Mouse (Mus musculus): ENCODE data around the gene Atrnl1. TPM values are rescaled to one million over a fixed set of nuclear protein-coding genes. Genes with fewer than 3 reads are reported as not detected.
A peak's percentile ranks its signal among the peaks of the same experiment; 100 is the strongest.
"Not testable (repeated sequence)": the region's sequence is repeated elsewhere in the genome, so short reads cannot be mapped to it uniquely, and the experiment has no call there.

Atrnl1 gene
- total RNA-seq, 2 experiments from 2014 or later = 99.0 to 112 TPM

DNA sequence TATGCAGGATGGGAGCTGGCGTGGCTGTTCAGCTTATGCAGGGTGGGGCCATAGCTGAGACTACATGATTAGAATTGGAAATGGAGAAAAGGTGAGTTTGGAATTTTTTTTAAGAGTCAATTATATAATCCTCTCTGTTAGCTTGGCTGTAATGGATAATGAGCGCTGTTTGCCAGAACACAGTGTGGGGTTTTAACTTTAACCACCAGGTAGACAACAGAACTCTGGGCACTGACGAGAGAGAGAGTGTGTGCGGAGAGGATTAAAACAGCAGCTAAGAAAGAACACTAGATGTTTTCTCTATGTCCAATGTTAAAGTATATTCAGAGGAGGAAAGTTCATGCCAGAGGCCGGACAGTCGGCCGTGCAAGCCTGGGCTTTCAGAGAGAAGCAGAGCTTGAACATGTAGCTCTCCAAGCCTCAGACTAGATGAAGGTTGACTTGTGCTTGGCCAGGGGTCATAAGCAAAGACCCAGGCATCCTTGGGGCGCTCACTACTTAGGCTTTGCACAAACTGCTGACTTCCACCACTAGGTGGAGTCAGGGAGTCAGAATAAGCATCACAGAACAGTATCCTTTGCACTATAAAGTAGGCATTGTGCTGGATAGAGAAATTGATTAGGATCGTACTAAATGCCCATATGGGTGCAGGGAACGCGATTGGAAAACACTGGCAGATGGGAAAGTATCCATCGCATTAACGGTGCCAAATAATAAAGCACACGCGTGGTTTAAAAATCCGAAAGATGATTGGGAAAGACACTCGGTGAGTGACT is 205.6 kb downstream of the Atrnl1 start:
- peak; percentile 49 to 50 for DNase-seq (ENCODE audit: low spot score in 2 of 2)

DNA sequence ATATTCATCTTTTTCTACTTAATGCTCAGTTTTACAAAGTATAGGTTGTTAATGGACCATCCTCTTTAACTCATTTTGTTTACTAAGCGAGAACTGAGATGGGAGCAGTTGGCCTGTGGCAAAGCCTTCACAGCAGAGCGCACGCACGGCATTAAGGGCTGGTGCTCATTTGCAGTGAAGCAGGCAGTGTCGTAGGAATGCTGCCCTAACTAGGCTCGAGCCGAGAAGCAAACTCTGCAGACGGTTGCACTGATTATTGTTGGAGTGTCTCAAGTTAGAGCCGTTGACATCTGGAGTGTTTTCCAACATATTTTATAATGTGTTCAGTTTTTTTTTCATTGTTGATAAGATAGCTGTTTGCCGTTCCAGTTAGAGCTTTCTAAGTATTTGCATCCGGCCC is 206.9 kb downstream of the Atrnl1 start:
- no peak for DNase-seq (ENCODE audit: low spot score in 2 of 2)

DNA sequence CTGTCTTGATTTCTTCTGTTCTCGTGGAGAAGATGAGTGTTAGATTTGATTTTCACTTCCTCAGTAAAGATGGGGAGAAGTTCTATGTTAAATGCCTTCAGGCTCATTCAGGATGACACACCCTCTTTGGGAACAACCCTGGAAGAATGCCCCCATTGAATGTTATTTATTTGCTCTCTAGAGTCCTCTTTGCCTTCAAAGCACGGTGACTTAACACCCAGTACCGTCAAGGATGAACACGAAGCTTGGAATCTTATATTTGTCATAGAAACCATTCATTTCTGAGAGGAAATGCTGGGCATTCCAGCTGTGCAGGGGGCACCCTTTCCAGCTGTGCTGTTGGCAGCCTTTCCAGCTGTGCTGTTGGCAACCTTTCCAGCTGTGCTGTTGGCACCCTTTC is 212.6 kb downstream of the Atrnl1 start:
- DNase-seq (ENCODE audit: low spot score in 2 of 2) = no peak

DNA sequence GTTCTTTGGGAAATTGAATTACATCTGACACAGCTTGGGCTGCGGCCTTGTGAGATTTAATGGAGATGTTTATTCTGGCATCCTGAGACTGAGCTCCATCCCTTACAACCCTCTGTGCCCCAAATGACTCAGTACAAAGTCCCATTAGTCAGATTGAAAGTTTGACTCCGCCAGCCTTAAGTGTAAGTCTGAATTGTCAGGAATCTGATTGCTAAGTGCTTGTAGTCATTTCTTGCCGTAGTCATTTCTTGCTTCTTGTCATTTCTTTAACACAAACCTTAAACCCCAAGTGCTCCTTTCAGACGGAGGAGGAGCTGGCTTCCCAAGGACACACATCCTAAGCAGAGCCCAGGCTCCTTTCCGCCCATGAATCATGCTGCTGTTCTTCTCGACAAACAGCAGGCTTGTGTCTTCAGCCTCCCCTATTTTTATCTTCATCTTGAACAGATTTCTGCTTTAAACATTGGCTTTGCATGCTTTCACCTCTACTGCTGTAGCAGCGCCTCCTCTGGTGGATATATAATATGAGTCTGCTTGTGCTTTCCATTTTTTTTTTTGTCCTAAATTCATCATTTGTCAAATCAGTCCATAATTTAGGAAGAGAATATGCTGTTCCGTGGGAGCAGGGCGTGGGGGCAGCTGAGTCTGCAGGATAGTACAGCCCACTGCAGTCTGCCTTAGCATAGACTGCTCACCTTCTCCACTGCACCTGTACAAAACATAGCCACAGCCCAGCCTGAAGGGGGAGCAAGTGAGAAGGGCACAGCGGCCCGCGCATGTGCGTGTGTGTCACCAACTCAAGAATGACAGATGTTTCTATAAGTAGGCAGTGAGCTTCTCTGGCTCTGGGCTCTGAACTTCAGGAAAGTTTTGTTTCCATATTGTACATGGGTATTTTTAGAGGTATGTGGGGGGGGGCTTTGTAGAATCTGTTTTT is 214.7 kb downstream of the Atrnl1 start:
- DNase-seq (ENCODE audit: low spot score in 2 of 2) = peak in 1 of 2 experiments; percentile 42

DNA sequence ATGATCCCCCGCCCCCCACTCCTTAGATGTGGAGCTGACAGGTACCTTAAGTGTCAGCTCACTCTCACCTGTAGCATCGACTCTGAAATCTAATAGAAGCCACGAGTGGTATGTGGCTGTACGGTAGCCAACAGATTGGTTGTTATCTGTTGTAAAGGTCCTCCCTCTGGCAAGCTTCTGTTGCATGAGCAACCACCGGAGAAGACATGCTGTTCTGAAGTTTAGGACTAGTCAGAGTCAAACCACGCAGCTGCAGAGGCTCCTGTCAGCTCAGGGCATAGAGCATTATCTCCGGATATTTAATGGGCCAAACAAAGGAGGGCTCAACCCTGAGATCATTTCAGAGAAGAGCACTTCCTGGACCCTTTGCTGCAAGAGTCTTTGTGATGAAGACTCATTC is 222.2 kb downstream of the Atrnl1 start:
- DNase-seq (ENCODE audit: low spot score in 2 of 2) = no peak

DNA sequence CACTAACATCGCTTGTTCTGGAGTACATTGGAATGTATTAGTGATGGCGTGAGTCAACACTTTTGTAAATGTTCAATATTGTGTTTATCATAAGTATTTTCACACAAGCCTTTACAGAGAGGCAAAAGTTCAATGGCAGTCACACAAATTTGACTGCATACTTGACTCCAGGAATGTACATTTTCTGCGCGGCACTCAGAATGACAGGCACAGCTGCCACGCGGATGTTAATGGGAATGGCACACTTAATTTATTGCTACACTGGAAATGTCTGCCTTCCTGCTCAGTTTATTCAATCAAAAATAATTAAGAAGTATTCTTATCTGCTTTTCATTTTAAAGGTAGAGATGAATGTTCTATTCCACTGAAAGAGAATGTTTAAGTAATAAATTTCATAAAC is 227.0 kb downstream of the Atrnl1 start:
- DNase-seq (ENCODE audit: low spot score in 2 of 2) = no peak

DNA sequence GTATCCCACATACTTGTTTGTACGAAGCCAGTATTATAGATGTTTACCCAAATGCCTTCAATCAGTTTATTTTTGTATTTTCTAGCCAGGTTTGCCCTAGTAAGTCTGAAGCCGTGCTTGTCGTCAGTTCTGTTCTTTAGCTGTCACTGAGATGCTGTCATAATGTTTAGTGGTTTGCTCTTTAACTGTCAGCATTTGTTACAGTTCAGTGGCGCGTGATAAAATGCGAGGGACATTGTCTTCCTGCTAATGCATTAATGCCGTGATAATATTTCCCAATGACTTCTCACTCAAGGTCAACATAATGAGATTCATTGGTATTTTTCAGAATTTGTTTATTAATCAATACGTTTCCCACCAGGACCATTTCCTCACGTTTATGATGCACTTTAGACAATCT is 227.7 kb downstream of the Atrnl1 start:
- no peak for DNase-seq (ENCODE audit: low spot score in 2 of 2)

DNA sequence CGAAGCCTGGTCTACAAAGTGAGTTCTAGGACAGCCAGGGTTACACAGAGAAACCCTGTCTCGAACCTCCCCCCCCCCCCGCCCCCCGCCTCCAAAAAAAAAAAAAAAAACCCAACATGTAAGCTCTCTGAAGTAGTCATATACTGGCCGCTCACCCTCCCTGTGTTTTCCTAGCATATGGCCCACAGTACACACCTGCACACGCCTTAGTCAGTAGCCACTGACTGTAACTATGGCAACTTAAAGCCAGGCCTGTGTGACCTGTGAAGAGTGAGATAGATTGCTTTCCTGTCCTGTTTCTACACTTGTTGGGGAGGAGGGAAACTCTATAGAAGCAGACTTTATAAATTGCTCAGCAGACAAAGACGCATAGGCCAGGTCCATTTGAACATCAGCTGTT is 239.1 kb downstream of the Atrnl1 start:
- no peak for DNase-seq (ENCODE audit: low spot score in 2 of 2)

DNA sequence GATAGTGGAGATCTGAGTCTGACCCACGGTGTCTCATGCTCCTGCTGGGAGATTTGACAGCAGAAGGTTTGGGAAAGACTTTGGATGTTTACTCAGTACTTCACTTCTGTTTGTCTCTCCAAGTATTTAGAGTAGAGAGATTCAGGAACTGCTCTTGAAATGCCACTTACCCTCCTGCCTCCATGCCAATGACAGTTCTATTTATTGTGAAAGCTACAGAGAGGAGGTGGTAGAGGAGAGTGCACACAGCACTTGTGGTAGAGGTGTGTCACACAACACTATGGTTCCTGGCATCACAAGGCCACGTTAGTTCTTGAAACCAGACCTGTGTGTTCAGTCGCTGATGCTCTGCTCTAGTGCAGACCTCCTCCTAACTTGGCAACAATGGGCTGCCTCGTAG is 257.5 kb downstream of the Atrnl1 start:
- DNase-seq (ENCODE audit: low spot score in 2 of 2) = no peak

DNA sequence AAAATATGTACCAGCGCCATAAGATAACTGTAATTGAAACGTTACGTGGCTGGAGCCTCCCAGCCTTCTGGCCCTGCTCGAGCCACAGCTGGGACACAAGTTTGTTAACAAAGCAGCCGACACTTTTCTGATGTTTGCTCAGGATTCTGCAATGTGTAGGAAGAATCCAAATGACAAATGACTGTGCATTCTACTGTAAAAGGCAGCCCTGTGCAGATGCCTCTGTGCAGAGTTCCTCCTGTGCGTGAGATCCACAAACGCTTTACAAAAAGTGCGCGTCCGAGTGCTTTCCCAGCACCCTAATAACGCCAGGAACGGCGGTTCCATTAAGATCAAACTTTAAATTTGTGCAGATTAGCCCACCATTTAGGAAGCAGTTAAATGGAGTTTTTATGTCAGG is 260.0 kb downstream of the Atrnl1 start:
- DNase-seq (ENCODE audit: low spot score in 2 of 2) = no peak

DNA sequence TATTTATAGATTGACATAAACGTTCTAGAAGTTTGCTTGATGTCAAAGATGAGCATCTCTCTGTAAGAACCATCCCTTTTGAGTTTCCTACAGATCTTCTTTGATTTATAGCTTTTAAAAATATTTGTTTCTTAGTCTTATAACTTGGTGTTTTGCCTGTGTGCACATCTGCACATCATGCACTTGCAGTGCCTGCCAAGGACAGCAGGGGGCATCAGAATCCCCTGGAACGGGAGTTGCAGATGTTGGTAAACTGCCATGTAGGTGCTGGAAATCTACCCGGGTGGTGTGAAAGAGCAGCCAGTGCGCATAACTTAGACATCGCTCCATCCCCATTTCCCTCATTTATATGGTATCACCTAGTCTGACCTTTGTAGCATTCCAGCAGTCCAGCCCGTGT is 265.2 kb downstream of the Atrnl1 start:
- no peak for DNase-seq (ENCODE audit: low spot score in 2 of 2)

DNA sequence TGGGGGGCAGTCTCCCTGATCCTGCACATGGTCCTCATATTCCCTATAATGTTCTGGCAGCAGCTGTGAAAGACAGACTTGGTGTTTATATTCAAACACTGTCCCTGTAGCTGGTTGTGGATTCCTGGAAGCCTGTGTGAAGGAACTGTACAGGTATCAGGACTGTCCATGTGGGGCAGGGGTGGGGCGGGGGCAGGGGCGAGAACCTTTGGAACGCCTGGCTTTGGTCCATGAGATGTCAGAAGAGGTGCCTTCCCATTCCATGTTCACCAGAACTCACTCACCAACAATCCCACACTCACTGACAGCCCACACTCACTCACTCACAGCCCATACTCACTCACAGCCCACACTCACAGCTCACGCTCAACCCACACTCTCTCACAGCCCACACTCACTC is 266.5 kb downstream of the Atrnl1 start:
- no peak for DNase-seq (ENCODE audit: low spot score in 2 of 2)

DNA sequence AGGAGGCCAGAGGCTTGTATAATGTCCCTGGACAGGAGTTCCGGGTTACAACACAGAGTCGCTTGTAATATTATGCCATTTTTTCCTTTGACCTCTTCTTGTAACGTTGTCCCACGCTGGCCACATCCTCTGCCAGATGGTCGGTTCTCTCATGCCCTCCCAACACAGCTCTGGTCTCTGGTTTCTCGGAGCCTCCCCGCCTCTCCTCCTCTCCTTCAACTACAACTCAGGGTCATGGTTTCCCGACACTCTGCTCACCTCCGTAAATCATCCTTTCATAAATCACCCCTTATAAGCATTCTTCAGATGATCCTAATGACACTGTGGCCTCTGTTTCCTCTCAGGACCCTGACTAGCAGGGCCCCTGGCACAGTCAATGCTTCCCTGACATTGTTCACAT is 267.7 kb downstream of the Atrnl1 start:
- DNase-seq (ENCODE audit: low spot score in 2 of 2) = no peak

DNA sequence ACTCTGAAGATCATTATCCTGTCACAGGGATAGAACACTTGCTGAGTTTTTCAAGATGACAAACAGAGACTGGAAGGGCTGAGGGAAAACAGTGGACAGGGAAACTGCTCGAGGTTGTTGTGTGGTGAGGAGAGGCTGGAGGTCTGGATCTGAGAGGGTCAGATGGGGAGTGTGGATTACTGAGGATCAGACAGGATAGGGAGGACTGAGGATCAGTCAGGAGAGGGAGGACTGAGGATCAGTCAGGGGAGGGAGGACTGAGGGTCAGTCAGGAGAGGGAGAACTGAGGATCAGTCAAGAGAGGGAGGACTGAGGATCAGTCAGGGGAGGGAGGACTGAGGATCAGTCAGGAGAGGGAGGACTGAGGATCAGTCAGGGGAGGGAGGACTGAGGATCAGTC is 269.0 kb downstream of the Atrnl1 start:
- not testable (repeated sequence) for DNase-seq (ENCODE audit: low spot score in 2 of 2)

DNA sequence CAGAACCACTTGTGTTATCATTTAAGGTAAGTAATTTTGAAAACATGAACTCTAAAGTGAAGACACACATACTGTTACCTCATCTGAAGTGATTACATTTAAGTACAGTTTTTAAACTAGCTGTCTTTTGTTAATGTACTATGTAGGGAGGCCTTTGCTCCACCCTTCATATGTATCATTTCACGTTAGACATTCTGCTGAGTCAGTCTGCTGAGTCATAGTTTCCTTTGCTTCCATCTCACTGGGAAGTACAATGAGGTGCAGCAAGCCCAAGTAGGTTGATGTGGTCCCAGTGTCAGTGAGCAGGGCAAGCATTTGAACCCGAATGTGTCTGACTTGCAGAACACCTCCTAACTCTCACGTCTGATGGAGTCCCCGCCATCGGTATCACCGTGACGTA is 271.1 kb downstream of the Atrnl1 start:
- no peak for DNase-seq (ENCODE audit: low spot score in 2 of 2)

DNA sequence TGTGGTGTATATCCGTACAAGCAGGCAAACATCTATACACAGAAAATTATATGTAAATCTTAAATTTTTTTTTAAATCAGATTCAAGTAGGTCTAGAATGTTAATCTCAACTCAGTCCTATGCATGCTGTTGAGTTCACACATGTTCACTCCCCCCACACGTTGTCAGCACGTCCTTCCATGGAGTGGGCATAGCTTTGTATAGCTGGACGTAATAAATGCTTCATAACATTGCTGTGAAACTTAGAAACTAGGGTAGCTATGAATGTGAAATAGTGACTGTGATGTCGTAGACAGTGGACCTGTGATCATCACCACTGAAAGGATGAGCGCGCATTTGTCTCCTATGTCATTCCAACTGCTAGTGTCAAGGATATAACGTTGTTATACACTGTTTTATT is 278.0 kb downstream of the Atrnl1 start:
- DNase-seq (ENCODE audit: low spot score in 2 of 2) = no peak

DNA sequence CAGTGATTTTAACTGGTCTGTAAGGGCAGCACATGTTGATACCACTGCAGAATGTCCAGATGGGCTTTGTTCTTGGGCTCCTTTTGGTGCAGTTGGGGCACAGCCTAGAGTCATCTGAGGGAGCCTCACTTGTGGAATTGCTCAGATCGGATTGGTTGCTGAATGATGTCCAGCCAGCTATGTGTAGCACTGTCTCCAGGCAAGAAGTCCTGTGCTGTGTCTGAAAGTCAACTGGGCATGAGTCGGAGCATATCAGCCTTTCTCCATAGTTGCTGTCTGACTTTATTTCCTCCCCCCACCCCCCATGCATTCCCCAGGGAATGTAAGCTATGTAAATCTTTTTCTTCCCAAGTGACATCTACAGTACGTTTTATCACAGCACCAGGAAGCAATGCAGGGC is 278.9 kb downstream of the Atrnl1 start:
- DNase-seq (ENCODE audit: low spot score in 2 of 2) = no peak

DNA sequence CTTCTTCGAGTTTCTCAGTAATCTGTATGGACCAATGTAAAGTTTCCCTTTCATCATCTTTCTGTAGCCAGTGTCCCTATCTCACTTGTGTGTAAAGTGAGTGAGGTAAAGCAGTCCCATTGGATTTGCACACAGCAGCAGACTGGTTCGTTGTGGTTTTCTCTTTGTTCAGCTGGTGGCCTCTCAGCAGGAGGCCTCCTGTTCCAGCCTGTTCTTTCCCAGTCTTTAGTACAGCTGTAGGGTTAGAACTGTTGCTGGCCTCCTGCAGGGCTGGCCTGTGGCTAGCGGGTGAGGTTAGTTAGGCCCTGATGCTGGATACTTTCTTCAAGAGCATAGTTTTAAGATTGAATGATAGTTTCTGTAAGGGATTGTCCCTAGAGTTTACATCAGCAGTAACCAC is 280.1 kb downstream of the Atrnl1 start:
- no peak for DNase-seq (ENCODE audit: low spot score in 2 of 2)

DNA sequence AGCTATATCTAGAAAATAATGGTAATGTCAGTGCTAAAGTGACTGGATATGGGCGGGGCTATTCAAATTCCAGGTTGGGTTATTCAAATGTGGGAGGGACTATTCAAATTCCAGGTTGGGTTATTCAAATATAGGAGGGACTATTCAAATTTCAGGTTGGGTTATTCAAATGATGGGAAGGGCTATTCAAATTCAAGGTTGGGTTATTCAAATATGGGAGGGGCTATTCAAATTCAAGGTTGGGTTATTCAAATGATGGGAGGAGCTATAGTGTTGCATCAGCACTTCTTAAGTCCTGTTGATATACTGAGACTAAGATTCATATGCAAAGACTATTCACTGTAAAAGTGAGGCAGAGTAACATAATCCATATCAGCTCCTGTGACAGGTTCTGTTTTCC is 283.4 kb downstream of the Atrnl1 start:
- no peak for DNase-seq (ENCODE audit: low spot score in 2 of 2)

DNA sequence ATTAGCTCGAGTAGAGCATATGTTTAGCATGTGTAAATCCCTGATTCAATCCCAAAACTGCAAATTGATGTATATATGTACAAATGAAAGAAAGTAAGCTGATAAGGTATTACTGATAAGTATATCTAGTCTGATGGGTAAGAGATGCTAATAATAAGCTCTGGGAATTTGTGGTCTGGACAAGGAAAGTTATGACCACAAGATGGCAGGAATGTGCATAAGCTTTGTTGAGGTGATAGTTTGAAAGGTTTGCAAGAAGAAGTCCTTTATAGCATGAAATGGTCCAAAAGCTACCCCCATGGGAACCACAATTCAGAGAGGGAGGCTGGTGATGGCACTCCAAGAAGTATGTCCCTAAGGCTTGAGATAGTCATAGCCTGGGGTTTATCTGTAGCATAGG is 289.2 kb downstream of the Atrnl1 start:
- DNase-seq (ENCODE audit: low spot score in 2 of 2) = no peak

DNA sequence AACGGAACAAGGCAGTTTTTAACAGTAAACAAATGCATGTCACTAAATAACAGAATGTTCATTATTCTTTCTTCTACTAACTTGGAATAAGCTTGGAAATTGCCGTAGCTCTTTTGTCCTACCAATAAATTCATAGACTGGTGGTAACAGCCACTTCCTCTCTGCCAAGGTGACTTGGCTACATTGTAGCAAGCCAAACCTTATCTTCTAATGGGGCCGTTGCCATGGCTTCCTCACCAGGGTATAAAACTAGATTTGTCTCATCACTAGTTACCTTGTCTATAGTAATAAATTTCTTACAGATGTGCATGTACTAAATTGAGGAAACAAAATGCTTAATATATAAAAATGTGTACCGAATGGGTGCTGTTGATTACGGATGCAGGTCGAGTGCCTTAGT is 298.6 kb downstream of the Atrnl1 start:
- DNase-seq (ENCODE audit: low spot score in 2 of 2) = no peak

DNA sequence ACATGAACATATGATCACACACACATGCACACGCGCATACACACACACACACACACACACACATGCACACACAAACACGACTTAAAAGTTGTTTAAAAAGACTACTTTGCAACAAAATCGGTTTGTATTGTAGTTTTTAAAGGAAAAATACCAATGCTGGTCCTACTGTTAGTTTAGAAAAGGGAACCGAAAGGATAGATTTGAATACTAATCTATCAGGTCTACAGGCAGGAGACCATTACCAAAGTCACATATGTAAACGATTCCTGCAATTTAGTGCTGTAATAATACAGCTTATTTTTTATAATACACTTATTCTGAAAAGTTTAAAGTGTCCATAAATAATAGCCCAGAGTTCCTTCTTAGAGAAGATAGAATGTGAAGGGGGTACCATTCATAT is 299.8 kb downstream of the Atrnl1 start:
- no peak for DNase-seq (ENCODE audit: low spot score in 2 of 2)

DNA sequence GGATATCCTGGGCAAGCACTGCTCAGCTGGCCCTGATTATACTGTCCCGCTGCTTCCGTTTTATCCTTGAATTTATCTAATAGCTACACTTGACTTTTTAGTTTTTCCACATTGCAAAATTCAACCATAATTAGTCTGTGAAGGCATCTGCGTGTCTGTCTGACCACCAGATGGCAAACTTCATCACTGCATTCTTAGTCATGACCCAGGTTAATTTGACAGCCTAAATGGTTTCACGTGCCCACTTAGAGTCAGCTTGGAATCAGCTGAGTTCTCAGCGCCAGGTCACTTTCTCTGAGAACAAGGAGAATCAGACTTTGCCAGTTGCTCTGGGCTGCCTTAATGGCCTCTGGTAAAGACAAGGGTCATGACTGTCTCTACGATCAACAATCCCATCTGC is 305.5 kb downstream of the Atrnl1 start:
- no peak for DNase-seq (ENCODE audit: low spot score in 2 of 2)

Measured in left cerebral cortex, adult 18-20 months (tissue).